Mouse (Mus musculus) forebrain, embryonic 13.5 days (tissue): ENCODE results near the gene Rpl18a. TPM values are rescaled to one million over a fixed set of nuclear protein-coding genes. Genes with fewer than 3 reads are reported as not detected.

ENCODE experiments used
- ATAC-seq: fragments of 200-750 bp; cut with Nextera tagmentation; 2 replicates; pipeline ENCODE4 v1.8.0; 2017
- H3K27ac ChIP-seq: fragments of 300-500 bp; sonication (generic); 2 replicates; pipeline ENCODE4 v1.5.1; 2015; ENCODE audit warnings: inconsistent platforms, mild to moderate bottlenecking, moderate library complexity
- H3K27me3 ChIP-seq: fragments of 300-500 bp; sonication (generic); 2 replicates; pipeline ENCODE4 v1.6.1; 2015; ENCODE audit warnings: mild to moderate bottlenecking, inconsistent platforms
- H3K36me3 ChIP-seq: fragments of 300-500 bp; sonication (generic); 2 replicates; pipeline ENCODE4 v1.6.1; 2015; ENCODE audit warnings: mild to moderate bottlenecking, inconsistent platforms; ENCODE audit not compliant: poor library complexity, severe bottlenecking
- H3K4me1 ChIP-seq: fragments of 300-500 bp; sonication (generic); 2 replicates; pipeline ENCODE4 v1.6.1; 2015; ENCODE audit warnings: inconsistent platforms
- H3K4me2 ChIP-seq: fragments of 300-500 bp; sonication (generic); 2 replicates; pipeline ENCODE4 v1.6.1; 2015; ENCODE audit warnings: inconsistent platforms, mild to moderate bottlenecking, moderate library complexity
- H3K4me3 ChIP-seq: fragments of 300-500 bp; sonication (generic); 2 replicates; pipeline ENCODE4 v1.5.1; 2015; ENCODE audit warnings: mild to moderate bottlenecking, inconsistent platforms
- H3K9ac ChIP-seq: fragments of 300-500 bp; sonication (generic); 2 replicates; pipeline ENCODE4 v1.6.1; 2015; ENCODE audit warnings: mild to moderate bottlenecking, inconsistent platforms
- H3K9me3 ChIP-seq: fragments of 300-500 bp; sonication (generic); replicated peaks from 2 replicates; pipeline ENCODE4 v1.6.1; 2016; ENCODE audit warnings: inconsistent platforms
- WGBS: fragments of 180-500 bp; shearing (Covaris S2); methylation state at CpG from one replicate; pipeline ENCODE4 v1.1.7; 2015; 5-methylcytosine and 5-hydroxymethylcytosine counted together
- polyA plus RNA-seq: library from polyadenylated mRNA; unstranded; fragments of >200 nt; fragmentation: Nextera tagmentation; extraction: Ambion mirVana; gene quantifications from 2 replicates; pipeline ENCODE4 v1.2.1, GENCODE M21; 2015

The Rpl18a gene
- polyA plus RNA-seq, 1 experiment from 2014 or later, result 3,517 TPM

DNA sequence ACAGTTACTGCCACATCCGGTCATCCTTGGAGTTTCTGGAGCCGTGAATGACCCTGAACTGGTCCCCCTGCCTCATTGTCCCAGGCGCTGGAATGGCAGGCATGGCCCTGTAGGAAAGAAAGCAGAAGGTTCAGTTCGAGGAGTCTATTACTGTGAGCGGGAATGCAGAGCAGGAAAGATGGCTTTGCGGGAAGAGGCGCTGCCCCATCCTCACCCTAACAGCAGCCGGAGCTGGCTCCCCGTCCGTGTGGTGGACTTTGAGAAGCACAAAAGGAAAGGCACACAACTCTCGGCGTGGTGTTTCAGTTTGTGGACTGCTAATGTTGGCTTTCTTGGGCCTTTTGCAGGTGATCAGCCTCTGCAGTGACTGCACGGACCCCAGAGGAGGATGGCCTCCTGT is 22.8 kb downstream of the Rpl18a start:
- peaks cover 21% of the 10 kb centered on the region for H3K4me1 ChIP-seq
- H3K27me3 ChIP-seq, result 0 out of 2 replicates have a peak, but pooled peaks cover 3% of the 10 kb centered on the region
- no peak overlapping the region for H3K4me3 ChIP-seq
- H3K9ac ChIP-seq, result no peak overlapping the region
- no peaks in the 10 kb centered on the region for H3K9me3 ChIP-seq
- WGBS, result 93% methylated on average over 13 of the region's 13 CpGs
- ATAC-seq, result no peak
- no peaks in the 10 kb centered on the region for H3K36me3 ChIP-seq
- H3K27ac ChIP-seq, result no peak overlapping the region
- no peak overlapping the region for H3K4me2 ChIP-seq

DNA sequence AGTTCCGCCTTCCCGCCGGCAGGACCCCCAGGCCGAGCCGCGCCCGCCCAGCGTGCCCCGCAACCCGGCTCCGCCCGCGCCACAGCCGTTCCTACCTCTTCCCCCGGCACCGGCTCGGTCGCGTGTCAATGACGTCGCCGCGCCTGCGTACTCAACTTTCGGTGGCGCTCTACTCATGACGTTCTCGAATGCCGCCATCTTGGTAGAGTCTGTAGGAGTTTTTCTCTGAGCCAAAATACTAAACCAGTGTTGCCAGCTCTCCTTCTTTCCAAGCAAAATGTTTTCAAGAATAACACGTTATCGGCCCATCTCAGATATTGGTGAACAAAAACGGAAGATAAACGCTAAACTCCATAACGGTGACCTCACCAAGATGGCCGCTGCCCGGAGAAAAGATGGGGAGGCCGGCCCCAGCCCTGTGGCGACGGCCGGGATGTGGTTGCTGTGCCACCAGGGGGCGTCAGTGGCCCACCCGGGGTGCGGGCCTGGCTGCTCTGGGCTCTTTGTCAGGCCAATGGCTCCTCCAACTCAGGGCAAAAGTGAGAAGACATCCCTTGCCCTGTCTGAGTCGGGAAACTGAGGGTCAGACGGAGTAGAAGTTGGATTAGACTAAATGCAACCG is 23.7 kb downstream of the Rpl18a start, which contains the start of gene Ccdc124:
Ccdc124 (minus strand) TSS at position 572 of the 622 bp plus-strand sequence.
- no peaks in the 10 kb centered on the region for H3K9me3 ChIP-seq
- peak within 1 kb of the TSS; percentile 75 for H3K4me3 ChIP-seq
- peaks cover 2% of the 10 kb centered on the region; the same call in 1 of the 2 replicates for H3K36me3 ChIP-seq
- peak within 1 kb of the TSS; percentile 83 for H3K9ac ChIP-seq
- H3K27ac ChIP-seq, result peak within 1 kb of the TSS; percentile 84
- peak; percentile 89 for ATAC-seq
- peaks cover 29% of the 10 kb centered on the region for H3K4me1 ChIP-seq
- under 1% methylated on average over 46 of the region's 46 CpGs for WGBS
- H3K27me3 ChIP-seq, result no peaks in the 10 kb centered on the region
- H3K4me2 ChIP-seq, result peak within 1 kb of the TSS; percentile 93

DNA sequence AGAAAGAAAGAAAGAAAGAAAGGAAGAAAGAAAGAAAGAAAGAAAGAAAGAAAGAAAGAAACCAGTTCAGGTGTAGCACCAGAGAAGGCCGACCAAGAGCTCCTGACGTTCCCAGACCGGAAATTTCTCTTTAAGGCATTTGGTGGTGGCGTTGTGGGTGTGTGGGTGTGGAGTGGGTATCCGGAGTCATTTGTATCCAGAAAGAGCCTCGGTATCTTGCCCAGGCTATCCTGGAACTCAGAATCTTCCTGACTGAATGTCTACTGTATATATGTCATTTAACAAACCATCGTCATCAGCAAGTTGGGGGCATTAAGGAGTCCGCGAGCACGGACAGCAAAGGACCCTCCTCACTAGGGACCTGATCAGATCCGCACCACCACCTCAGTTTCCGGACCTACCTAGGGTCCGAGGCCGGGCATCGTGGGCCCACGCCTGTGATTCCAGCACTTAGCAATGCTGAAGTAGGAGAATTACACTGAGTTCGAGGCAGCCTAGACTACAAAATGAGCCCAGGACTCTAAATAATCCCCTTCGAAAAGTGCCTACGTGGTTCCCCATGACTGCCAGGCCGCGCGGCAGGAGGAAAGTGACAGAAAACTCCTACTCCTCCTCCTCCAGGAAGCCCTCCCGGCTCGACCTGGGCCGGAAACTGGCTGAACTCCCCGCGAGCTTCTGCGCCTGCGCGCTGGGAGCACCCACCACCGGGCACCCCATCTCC is 24.4 kb downstream of the Rpl18a start:
- Histone ChIP-seq H3K9me3 (no peaks in the 10 kb centered on the region), H3K27me3 (no peaks in the 10 kb centered on the region)
- WGBS, result 5% methylated on average over 31 of the region's 31 CpGs

DNA sequence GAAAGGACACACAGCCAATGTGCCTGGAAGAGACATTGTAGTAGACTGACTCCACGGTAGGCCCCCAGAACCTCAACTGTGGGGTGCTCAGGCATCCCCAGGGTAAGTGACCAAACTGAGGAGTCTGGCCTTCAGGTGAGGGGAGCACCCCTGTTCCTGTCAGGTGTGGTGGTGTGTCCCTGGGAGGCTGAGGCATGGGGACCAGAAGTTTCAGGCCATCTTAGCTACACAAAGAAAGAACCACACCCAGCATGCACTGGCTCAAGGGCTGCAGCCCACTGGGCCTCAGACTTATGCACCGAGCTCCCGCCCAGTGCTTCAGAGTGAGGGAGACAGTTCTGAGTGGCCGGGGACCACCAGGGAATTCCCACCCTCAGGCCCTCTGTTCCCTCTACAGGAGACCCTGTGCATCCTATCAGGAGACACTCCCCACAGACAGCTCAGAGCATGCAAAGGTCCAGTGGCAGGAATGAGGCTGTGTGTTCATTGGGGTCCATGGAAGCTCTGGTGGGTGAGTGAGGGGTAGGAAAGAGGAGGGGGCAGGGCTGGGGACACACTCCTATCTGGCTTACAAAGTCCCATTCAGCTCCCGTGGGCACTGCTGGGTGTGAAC is 25.9 kb downstream of the Rpl18a start:
- H3K9me3 ChIP-seq, result no peaks in the 10 kb centered on the region
- no peaks in the 10 kb centered on the region for H3K27me3 ChIP-seq
- H3K4me2 ChIP-seq, result no peak overlapping the region
- ATAC-seq, result no peak
- 82% methylated on average over 5 of the region's 5 CpGs for WGBS
- H3K36me3 ChIP-seq, result peaks cover 12% of the 10 kb centered on the region
- peak overlapping the region; percentile 34 for H3K9ac ChIP-seq
- H3K4me1 ChIP-seq, result peaks cover 42% of the 10 kb centered on the region
- H3K27ac ChIP-seq, result no peak overlapping the region
- no peak overlapping the region for H3K4me3 ChIP-seq

More for the DNA sequence above, 24.4 kb downstream of the Rpl18a start:
- Histone ChIP-seq H3K4me2 (peak overlapping the region; percentile 93), H3K27ac (peak overlapping the region; percentile 84), H3K9ac (peak overlapping the region; percentile 83), H3K36me3 (peaks cover 8% of the 10 kb centered on the region), H3K4me1 (peaks cover 35% of the 10 kb centered on the region), H3K4me3 (peak overlapping the region; percentile 75)
- 0 out of 2 replicates have a peak, but pooled peaks have one; percentile 0 for ATAC-seq

DNA sequence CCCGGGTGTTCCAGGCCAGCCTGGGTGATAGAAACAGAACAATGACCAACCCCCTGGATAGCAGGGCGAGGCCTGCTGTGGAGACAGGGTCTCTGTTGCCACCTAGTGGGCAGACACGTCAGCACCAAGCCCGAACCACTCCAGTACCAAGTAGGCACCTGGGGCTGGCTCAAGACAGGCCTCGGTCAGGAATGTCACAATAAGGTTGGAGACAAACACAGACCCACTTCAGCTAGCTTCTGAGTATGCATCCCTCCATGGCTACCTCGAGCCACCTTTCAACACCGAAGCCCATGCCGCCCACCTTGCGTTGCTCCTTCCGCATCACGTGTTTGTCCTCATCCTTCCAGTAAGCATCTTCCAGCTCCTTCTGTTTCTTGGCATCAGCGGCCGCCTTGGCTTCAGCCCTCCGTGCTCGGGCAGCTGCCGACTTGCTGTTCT is 27.6 kb downstream of the Rpl18a start:
- 49% methylated on average over 16 of the region's 16 CpGs for WGBS
- Histone ChIP-seq H3K9me3 (no peaks in the 10 kb centered on the region), H3K4me1 (peaks cover 52% of the 10 kb centered on the region), H3K9ac (peak overlapping the region; percentile 55; the same call in 1 of the 2 replicates), H3K27me3 (no peaks in the 10 kb centered on the region), H3K4me2 (peak overlapping the region; percentile 37), H3K36me3 (peaks cover 12% of the 10 kb centered on the region), H3K27ac (peak overlapping the region; percentile 77; the same call in 1 of the 2 replicates), H3K4me3 (no peak overlapping the region)
- ATAC-seq, result 0 out of 2 replicates have a peak, but pooled peaks have one; percentile 13

DNA sequence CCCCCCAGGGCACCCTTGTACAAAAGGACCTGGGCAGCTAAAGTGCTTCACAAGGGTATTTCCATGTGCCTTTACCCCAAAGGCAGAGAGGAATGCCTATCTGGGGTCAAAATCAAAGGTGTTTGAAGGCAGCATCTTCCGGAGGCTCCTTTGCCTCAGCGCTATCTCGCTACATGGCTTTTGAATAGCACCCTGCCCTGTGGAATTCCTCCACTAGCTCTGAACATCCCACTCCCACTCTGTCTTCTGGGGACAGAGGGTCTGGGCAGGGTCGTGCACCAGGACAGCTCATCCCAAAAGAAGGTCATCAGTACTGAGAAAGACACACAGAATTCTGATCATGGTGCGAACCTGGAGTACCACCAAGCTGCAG is 28.0 kb downstream of the Rpl18a start:
- Histone ChIP-seq H3K27me3 (no peaks in the 10 kb centered on the region), H3K36me3 (peaks cover 12% of the 10 kb centered on the region), H3K4me3 (no peak overlapping the region), H3K27ac (peak overlapping the region; percentile 77), H3K4me2 (peak overlapping the region; percentile 37), H3K9me3 (no peaks in the 10 kb centered on the region), H3K9ac (peak overlapping the region; percentile 55), H3K4me1 (peaks cover 56% of the 10 kb centered on the region)
- no peak for ATAC-seq
- 32% methylated on average over 5 of the region's 5 CpGs for WGBS

DNA sequence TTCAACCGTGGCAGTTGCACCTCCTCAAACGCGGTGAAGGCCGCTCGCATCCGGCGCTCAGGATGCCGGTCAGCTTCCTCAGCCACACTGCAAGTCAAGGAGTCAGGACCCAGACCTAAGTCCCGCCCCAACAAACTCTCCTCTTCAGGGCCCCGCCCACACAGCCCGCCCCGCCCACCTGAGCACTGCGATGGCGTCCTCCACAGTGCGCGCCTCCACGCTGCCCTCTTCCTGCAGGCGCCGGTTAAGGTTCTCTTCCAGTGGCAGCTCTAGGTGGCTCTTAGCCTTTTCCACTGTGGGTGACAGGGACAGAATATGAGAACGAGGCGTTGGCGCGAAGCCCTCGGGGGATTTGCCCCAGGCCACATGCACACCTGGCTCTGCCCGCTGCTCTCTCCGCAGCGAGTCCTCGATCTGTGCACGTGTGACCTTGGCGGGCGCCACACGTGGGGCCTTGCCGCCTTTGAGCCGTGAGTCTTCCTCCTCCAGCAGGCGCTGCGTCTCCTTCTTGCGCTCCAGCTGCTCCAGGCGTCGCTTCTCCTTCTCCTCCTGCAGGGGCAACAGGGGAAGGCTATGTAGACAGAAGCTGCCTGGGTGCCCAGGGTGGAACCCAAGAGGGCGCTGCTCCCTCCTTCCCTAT is 28.5 kb downstream of the Rpl18a start:
- peak overlapping the region; percentile 37 for H3K4me2 ChIP-seq
- 14% methylated on average over 40 of the region's 40 CpGs for WGBS
- peak overlapping the region; percentile 55 for H3K9ac ChIP-seq
- peak overlapping the region; percentile 77 for H3K27ac ChIP-seq
- no peaks in the 10 kb centered on the region for H3K27me3 ChIP-seq
- peak overlapping the region; percentile 17; the same call in 1 of the 2 replicates for H3K4me3 ChIP-seq
- H3K36me3 ChIP-seq, result peaks cover 12% of the 10 kb centered on the region
- no peak for ATAC-seq
- H3K9me3 ChIP-seq, result no peaks in the 10 kb centered on the region
- H3K4me1 ChIP-seq, result peaks cover 61% of the 10 kb centered on the region

DNA sequence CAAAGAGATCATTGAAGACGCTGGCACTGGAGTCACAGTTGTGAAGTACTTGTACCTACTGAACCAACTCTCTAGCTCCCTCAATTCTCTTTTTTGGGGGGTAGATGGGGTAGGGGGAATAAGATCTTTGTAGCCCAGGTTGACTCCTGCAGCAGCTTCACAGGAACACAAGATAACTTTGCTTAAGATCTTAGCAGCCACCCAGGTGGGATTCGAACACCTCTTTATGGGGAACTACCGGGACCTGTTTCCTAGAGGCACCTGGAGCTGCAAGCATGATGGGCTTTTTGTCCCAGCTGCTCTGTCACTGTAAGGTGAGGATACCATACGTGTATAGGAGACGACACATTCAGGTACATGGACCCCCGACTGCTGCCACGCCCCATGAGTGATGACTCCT is 30.6 kb downstream of the Rpl18a start:
- no peak for ATAC-seq
- H3K9ac ChIP-seq, result peak overlapping the region; percentile 58; the same call in 1 of the 2 replicates
- peaks cover 69% of the 10 kb centered on the region for H3K4me1 ChIP-seq
- H3K4me2 ChIP-seq, result peak overlapping the region; percentile 96
- no peaks in the 10 kb centered on the region for H3K9me3 ChIP-seq
- peaks cover 12% of the 10 kb centered on the region for H3K36me3 ChIP-seq
- H3K27ac ChIP-seq, result peak overlapping the region; percentile 91
- H3K27me3 ChIP-seq, result peaks cover 15% of the 10 kb centered on the region
- WGBS, result 87% methylated on average over 7 of the region's 7 CpGs
- H3K4me3 ChIP-seq, result no peak overlapping the region

DNA sequence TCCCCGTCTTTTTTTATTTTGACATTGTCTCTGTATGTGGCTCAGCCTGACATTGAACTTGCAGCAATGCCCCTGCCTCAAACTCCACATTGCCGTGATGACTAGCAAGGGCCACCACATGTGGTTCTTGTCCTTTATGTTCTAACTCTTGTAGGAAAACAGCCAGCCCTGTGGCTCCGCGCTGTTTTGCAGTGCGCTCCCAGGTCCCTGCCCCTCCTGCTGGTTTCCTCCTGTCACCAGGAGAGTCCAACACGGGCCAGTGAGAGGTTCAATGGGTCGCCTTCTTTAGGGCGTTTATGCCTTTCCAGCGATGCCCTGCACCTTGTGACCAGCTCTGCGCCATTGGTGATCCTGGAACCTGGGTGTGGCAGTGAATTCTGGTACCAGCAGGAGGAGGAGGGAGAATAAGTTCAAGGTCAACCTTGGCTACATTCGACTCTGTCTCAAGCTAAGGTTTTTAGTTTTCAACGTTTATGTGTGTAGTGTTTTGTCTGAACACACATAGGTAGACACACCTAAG is 31.2 kb downstream of the Rpl18a start:
- H3K4me2 ChIP-seq, result peak overlapping the region; percentile 96
- peak overlapping the region; percentile 91 for H3K27ac ChIP-seq
- WGBS, result 9% methylated on average over 12 of the region's 12 CpGs
- peaks cover 12% of the 10 kb centered on the region for H3K36me3 ChIP-seq
- H3K27me3 ChIP-seq, result peaks cover 15% of the 10 kb centered on the region
- peak overlapping the region; percentile 58 for H3K9ac ChIP-seq
- peak overlapping the region; percentile 56 for H3K4me3 ChIP-seq
- peaks cover 69% of the 10 kb centered on the region for H3K4me1 ChIP-seq
- ATAC-seq, result peak; percentile 19; the same call in 1 of the 2 replicates
- no peaks in the 10 kb centered on the region for H3K9me3 ChIP-seq

DNA sequence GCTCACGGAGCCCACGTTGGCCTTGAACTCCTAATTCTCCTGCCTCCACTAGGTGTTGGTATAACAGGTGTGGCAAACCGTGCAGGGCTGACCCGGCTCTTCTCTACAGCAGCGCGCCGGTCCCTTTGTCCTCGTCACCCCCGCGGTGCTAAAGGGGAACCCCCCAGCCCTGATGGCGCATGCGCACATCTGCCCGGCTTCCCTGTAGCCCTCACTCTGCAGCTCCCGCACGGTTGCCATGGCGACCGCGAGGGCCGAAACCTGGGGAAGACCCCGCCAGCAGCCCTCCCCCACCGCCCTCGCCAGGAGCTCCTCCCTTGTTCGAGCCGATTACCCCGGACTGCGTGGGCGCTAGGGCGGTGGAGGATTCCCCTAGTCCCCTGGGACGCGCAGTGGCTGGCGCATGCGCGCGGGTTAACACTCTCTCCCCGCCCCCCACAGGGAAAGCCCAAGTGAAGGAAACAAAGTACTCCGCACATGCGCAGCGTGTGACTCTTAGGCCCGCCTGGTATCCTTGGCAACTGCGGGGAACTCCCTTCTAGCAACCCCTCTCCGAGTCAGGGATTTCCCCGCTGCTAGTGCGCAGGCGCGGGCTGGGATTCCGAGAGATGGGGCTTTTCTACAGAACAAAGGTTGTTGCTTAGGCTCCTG is 31.7 kb downstream of the Rpl18a start:
- peak overlapping the region; percentile 56 for H3K4me3 ChIP-seq
- H3K9ac ChIP-seq, result peak overlapping the region; percentile 82
- peak overlapping the region; percentile 98 for H3K27ac ChIP-seq
- peak overlapping the region; percentile 96 for H3K4me2 ChIP-seq
- WGBS, result under 1% methylated on average over 46 of the region's 46 CpGs
- peaks cover 12% of the 10 kb centered on the region for H3K36me3 ChIP-seq
- peaks cover 69% of the 10 kb centered on the region for H3K4me1 ChIP-seq
- H3K9me3 ChIP-seq, result no peaks in the 10 kb centered on the region
- ATAC-seq, result peak; percentile 87
- peaks cover 15% of the 10 kb centered on the region for H3K27me3 ChIP-seq

DNA sequence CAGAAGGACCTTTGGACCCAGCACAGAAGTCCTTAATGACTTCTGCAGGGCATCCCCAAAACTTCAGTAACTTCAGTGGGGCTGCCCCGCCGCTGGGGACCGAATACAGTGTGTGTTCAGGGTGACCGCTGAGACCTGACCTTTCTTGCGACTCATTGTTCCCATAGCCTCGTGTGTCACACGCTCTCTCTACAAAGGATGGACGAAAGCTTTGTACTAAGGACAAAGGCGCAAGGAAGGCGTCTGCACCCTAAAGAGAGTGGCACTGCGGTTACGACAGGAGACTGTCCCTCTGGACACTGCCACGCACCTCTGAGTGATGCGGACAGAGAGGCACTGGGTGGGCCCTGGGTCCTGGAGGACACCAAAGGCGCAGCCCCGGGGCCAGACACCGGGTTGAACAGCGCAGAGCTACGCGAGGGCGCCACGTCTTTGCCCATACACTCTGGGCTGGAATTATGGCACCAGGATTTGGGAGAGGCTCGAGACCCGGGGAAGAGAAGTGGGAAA is 32.4 kb downstream of the Rpl18a start:
- Histone ChIP-seq H3K4me3 (peak overlapping the region; percentile 56), H3K9me3 (no peaks in the 10 kb centered on the region), H3K4me2 (peak overlapping the region; percentile 96), H3K4me1 (peaks cover 68% of the 10 kb centered on the region), H3K9ac (peak overlapping the region; percentile 82), H3K36me3 (peaks cover 12% of the 10 kb centered on the region), H3K27me3 (peaks cover 15% of the 10 kb centered on the region), H3K27ac (peak overlapping the region; percentile 98)
- WGBS, result under 1% methylated on average over 24 of the region's 24 CpGs
- ATAC-seq, result no peak; the same call in 1 of the 2 replicates
